Mouse (Mus musculus): ENCODE results near the gene Tubgcp5. TPM values are rescaled to one million over a fixed set of nuclear protein-coding genes. Genes with fewer than 3 reads are reported as not detected.

Tubgcp5 gene
- polyA plus RNA-seq, 1 experiment from 2014 or later = 34.1 TPM

- no peaks in the 10 kb centered on the region for H3K9me3 ChIP-seq (replicated peaks)
- no peak overlapping the region for H3K9ac ChIP-seq
- no peak for ATAC-seq (replicated peaks; ENCODE audit: low FRiP score)
- H3K27me3 ChIP-seq = no peaks in the 10 kb centered on the region
- no peak overlapping the region for H3K27ac ChIP-seq
- H3K4me3 ChIP-seq (replicated peaks) = no peak overlapping the region
- peaks cover 7% of the 10 kb centered on the region; the same call in 1 of the 2 replicates for H3K4me1 ChIP-seq
- 76% methylated on average over 2 of the region's 2 CpGs for WGBS
- H3K36me3 ChIP-seq = no peaks in the 10 kb centered on the region
- H3K4me2 ChIP-seq = no peak overlapping the region
Observed at GRCm38 (mm10) chr7:55857729-55858128, 63.8 kb downstream of the Tubgcp5 start.

DNA sequence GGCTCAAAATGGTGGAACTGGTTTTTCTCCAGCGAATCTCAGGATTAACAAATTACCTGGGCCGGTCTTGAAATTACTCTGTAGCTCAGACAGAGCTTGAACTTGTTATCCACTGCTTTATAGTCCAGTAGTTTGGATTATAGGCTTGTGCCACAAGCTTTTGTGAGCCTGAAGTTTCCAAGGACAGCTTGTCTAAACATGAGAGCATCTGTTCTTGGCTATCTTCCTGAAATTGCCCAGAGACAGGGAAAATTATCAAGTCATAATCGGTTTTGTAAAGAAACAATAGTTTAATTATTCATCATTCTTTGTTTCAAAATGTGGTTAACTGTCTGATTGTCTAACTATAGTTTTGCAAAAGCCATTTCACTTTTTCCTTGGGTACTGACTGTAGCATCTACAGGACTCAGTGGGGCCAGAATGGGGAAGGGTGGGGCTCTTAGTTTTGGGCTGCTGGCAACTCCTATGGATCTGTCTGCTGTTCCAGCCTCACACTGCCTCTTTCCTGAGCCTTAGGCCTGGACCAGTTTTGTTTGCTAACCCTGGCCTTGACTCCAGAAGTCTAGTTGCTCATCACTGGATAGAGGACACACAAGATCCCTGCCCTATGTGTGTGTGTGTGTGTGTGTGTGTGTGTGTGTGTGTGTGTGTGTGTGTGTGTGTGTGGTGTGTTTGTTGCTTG lies 65.0 kb downstream of the Tubgcp5 start:
- Histone ChIP-seq H3K9me3 (replicated peaks) (no peaks in the 10 kb centered on the region), H3K36me3 (peaks cover 6% of the 10 kb centered on the region; the same call in 1 of the 2 replicates), H3K4me3 (replicated peaks) (no peak overlapping the region), H3K27me3 (no peaks in the 10 kb centered on the region), H3K4me2 (no peak overlapping the region), H3K9ac (no peak overlapping the region), H3K27ac (no peak overlapping the region), H3K4me1 (peaks cover 7% of the 10 kb centered on the region; the same call in 1 of the 2 replicates)
- 86% methylated on average over 3 of the region's 3 CpGs for WGBS
- no peak for ATAC-seq (replicated peaks; ENCODE audit: low FRiP score)

DNA sequence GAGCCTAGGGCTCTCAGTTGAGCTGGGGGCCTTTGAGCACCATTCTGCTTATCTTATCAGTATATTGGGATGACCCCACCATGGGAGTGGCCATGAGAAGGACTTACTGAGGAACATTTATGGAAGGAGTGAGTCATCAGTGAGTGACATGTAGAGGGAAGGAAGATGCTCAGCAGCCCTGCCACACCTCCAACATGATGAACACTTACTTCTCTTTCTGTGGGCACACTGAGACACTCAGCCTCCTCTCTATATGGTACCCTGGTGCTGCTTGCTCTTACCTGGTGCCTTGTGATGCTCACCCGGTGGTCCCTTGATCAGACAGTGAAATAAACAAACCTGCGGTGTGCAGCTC lies 65.5 kb downstream of the Tubgcp5 start:
- Histone ChIP-seq H3K36me3 (peaks cover 6% of the 10 kb centered on the region; the same call in 1 of the 2 replicates), H3K9ac (no peak overlapping the region), H3K4me1 (peaks cover 7% of the 10 kb centered on the region; the same call in 1 of the 2 replicates), H3K27me3 (no peaks in the 10 kb centered on the region), H3K27ac (no peak overlapping the region), H3K4me3 (replicated peaks) (no peak overlapping the region), H3K4me2 (no peak overlapping the region), H3K9me3 (replicated peaks) (no peaks in the 10 kb centered on the region)
- WGBS = 86% methylated on average over 2 of the region's 2 CpGs
- ATAC-seq (replicated peaks; ENCODE audit: low FRiP score) = no peak

- peaks cover 6% of the 10 kb centered on the region; the same call in 1 of the 2 replicates for H3K36me3 ChIP-seq
- H3K4me2 ChIP-seq = no peak overlapping the region
- H3K4me3 ChIP-seq (replicated peaks) = no peak overlapping the region
- H3K9ac ChIP-seq = no peak overlapping the region
- H3K27ac ChIP-seq = no peak overlapping the region
- H3K9me3 ChIP-seq (replicated peaks) = no peaks in the 10 kb centered on the region
- 87% methylated on average over 6 of the region's 6 CpGs for WGBS
- H3K4me1 ChIP-seq = peaks cover 7% of the 10 kb centered on the region; the same call in 1 of the 2 replicates
- ATAC-seq (replicated peaks; ENCODE audit: low FRiP score) = no peak
- no peaks in the 10 kb centered on the region for H3K27me3 ChIP-seq
Observed at GRCm38 (mm10) chr7:55859956-55860355, 66.0 kb downstream of the Tubgcp5 start.

DNA sequence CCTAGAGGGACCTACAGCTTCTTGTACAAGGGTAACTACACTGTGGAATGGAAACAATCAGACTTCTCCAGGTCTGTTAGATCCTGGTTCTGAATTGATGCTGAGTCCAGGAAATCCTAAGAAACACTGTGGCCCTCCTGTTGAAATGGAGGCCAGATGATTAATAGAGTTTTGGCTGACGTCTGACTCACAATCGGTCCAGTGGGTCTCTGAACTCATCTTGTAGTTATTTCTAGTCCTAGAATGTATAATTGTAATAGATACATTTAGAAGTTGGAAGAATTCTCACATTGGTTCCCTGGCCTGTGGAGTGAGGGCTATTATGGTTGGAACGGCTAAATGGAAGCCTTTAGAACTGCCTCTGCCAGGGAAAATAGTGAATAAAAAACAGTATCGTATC lies 67.2 kb downstream of the Tubgcp5 start:
- ATAC-seq (replicated peaks; ENCODE audit: low FRiP score) = no peak
- H3K4me3 ChIP-seq (replicated peaks) = no peak overlapping the region
- no peaks in the 10 kb centered on the region for H3K9me3 ChIP-seq (replicated peaks)
- H3K27me3 ChIP-seq = no peaks in the 10 kb centered on the region
- H3K36me3 ChIP-seq = peaks cover 6% of the 10 kb centered on the region; the same call in 1 of the 2 replicates
- H3K4me2 ChIP-seq = no peak overlapping the region
- 72% methylated on average over 4 of the region's 4 CpGs for WGBS
- no peak overlapping the region for H3K27ac ChIP-seq
- no peak overlapping the region for H3K9ac ChIP-seq
- peaks cover 2% of the 10 kb centered on the region; the same call in 1 of the 2 replicates for H3K4me1 ChIP-seq

DNA sequence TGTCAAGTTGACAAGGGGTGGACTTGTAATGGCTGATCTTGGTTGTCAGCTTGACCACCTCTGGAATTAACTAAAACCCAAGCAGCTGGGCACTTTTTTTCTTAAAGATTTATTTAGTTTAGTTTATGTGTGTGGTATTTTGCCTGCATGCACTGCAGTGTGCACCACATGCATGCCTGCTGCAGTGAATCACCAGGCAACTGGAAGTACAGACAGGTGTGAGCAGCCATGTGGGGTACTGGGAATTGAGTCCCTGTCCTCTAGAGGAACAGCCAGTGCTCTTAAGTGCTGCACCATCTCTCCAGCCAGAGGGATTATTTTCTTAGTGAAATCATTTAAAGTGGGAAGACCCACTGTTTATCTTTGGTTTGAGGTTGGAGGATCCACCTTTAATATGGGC lies 71.1 kb downstream of the Tubgcp5 start:
- Histone ChIP-seq H3K36me3 (peaks cover 6% of the 10 kb centered on the region; the same call in 1 of the 2 replicates), H3K9me3 (replicated peaks) (no peaks in the 10 kb centered on the region), H3K4me2 (no peak overlapping the region), H3K4me3 (replicated peaks) (no peak overlapping the region), H3K4me1 (peaks cover 18% of the 10 kb centered on the region; the same call in 1 of the 2 replicates), H3K27ac (no peak overlapping the region), H3K9ac (no peak overlapping the region), H3K27me3 (no peaks in the 10 kb centered on the region)
- no peak for ATAC-seq (replicated peaks; ENCODE audit: low FRiP score)

DNA sequence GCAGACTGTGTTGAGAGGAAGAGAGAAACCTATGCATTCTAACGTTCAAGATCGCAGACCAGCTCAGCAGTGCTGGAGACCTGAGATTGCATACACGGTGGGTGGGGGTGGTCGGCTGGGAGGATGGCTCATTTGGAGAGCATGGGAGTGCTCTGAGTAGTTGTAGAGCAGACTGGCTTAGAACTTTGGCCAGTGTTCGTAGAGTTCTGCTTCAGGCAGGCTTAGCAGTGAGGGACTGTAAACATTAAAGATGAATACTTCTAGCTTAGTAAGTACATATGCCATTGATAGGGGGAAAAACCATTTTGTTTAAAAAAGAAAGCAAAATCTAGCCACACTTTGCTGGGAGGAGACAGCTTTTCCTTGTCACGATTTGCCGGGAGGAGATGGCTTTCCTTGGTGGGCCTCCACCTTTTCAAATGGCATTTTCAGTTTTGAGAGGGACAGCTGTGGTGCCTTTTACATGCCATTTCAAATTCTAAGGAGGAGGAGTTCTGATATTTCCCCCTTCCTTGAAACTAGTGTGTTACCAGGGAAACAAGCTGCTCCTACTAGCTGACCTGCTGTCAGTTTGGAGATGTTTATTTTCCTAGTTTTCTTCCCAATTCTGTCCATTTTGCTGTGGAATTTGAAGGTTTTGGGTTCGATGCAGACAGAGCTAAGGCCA lies 71.9 kb downstream of the Tubgcp5 start:
- Histone ChIP-seq H3K27me3 (no peaks in the 10 kb centered on the region), H3K36me3 (peaks cover 6% of the 10 kb centered on the region; the same call in 1 of the 2 replicates), H3K4me2 (no peak overlapping the region), H3K4me3 (replicated peaks) (no peak overlapping the region), H3K9ac (no peak overlapping the region), H3K27ac (no peak overlapping the region), H3K4me1 (peaks cover 19% of the 10 kb centered on the region; the same call in 1 of the 2 replicates), H3K9me3 (replicated peaks) (no peaks in the 10 kb centered on the region)
- WGBS = 74% methylated on average over 8 of the region's 8 CpGs
- ATAC-seq (replicated peaks; ENCODE audit: low FRiP score) = no peak

- peaks cover 19% of the 10 kb centered on the region; the same call in 1 of the 2 replicates for H3K4me1 ChIP-seq
- WGBS = 87% methylated on average over 7 of the region's 7 CpGs
- no peak overlapping the region for H3K9ac ChIP-seq
- no peak overlapping the region for H3K4me2 ChIP-seq
- no peaks in the 10 kb centered on the region for H3K9me3 ChIP-seq (replicated peaks)
- ATAC-seq (replicated peaks; ENCODE audit: low FRiP score) = no peak
- no peak overlapping the region for H3K27ac ChIP-seq
- H3K27me3 ChIP-seq = no peaks in the 10 kb centered on the region
- H3K4me3 ChIP-seq (replicated peaks) = no peak overlapping the region
- peaks cover 17% of the 10 kb centered on the region for H3K36me3 ChIP-seq
Observed at GRCm38 (mm10) chr7:55868247-55868646, 74.3 kb downstream of the Tubgcp5 start.

DNA sequence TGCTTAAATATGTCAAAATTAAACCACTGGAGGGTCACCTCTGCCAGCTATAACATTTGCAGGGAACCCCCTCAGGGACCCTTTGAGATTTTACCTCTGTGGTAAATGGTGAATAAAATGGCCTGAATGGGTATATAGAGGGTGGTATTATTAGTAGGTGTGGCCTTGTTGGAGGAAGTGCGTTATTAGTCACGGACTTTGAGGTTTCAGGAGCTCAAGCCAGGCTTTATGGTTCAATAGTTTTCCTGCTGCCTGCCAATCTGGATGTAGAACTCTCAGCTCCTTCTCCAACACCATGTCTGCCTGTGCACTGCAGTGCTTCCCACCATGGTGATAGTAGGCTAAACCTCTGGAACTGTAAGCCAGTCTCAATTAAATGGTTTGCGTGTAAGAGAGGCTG lies 75.3 kb downstream of the Tubgcp5 start:
- Histone ChIP-seq H3K36me3 (peaks cover 21% of the 10 kb centered on the region), H3K9me3 (replicated peaks) (no peaks in the 10 kb centered on the region), H3K27ac (no peak overlapping the region), H3K4me2 (no peak overlapping the region), H3K9ac (no peak overlapping the region), H3K27me3 (no peaks in the 10 kb centered on the region), H3K4me1 (peaks cover 19% of the 10 kb centered on the region; the same call in 1 of the 2 replicates), H3K4me3 (replicated peaks) (no peak overlapping the region)
- whole genome bisulfite sequencing = 55% methylated on average over 3 of the region's 3 CpGs
- ATAC-seq (replicated peaks; ENCODE audit: low FRiP score) = no peak; the same call in 1 of the 2 replicates

DNA sequence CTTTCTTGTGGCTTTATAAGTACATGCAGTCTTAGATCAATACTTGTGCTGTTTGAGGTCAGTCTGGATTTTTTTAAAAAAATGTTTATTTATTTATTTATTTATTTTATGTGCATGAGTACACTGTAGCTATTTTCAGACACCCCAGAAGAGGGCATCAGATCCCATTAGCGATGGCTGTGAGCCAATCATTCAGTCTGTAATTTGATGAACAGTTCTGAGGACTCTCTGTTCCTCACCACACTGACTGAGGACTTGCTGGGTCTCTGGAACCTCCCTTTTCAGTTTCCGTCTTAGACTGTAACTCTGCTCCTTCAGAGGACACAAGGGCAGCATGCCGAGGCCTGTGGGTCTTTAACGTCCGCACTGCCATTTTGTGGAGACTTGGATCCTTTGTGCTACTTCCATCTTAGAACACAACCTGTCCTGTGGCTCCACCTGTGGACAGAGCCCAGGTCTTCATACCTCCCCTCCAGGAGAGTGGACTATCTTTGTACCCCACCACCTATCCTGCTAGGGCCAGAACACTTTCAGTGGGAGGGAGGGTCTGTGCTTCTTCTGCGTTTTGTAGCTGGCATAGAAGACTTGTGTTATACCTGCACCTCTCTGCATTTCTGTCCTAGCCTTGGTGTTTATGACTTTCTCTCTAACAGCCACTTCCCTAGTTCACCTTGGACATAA lies 76.5 kb downstream of the Tubgcp5 start:
- peaks cover 19% of the 10 kb centered on the region; the same call in 1 of the 2 replicates for H3K4me1 ChIP-seq
- H3K27me3 ChIP-seq = no peaks in the 10 kb centered on the region
- no peak overlapping the region for H3K4me3 ChIP-seq (replicated peaks)
- 81% methylated on average over 6 of the region's 6 CpGs for WGBS
- H3K9ac ChIP-seq = no peak overlapping the region
- H3K27ac ChIP-seq = no peak overlapping the region
- H3K36me3 ChIP-seq = peaks cover 34% of the 10 kb centered on the region
- ATAC-seq (replicated peaks; ENCODE audit: low FRiP score) = no peak
- H3K4me2 ChIP-seq = no peak overlapping the region
- H3K9me3 ChIP-seq (replicated peaks) = no peaks in the 10 kb centered on the region

- no peak overlapping the region for H3K27ac ChIP-seq
- H3K4me2 ChIP-seq = no peak overlapping the region
- peaks cover 44% of the 10 kb centered on the region for H3K36me3 ChIP-seq
- no peaks in the 10 kb centered on the region for H3K27me3 ChIP-seq
- H3K4me1 ChIP-seq = peaks cover 15% of the 10 kb centered on the region; the same call in 1 of the 2 replicates
- no peak for ATAC-seq (replicated peaks; ENCODE audit: low FRiP score)
- no peak overlapping the region for H3K9ac ChIP-seq
- no peak overlapping the region for H3K4me3 ChIP-seq (replicated peaks)
- 93% methylated on average over 5 of the region's 5 CpGs for WGBS
- no peaks in the 10 kb centered on the region for H3K9me3 ChIP-seq (replicated peaks)
Observed at GRCm38 (mm10) chr7:55871476-55871875, 77.5 kb downstream of the Tubgcp5 start.

- no peak for ATAC-seq (replicated peaks; ENCODE audit: low FRiP score)
- 92% methylated on average over 7 of the region's 7 CpGs for WGBS
- H3K4me3 ChIP-seq (replicated peaks) = no peak overlapping the region
- no peak overlapping the region for H3K4me2 ChIP-seq
- no peak overlapping the region for H3K9ac ChIP-seq
- H3K4me1 ChIP-seq = peaks cover 4% of the 10 kb centered on the region; the same call in 1 of the 2 replicates
- no peaks in the 10 kb centered on the region for H3K27me3 ChIP-seq
- H3K36me3 ChIP-seq = peaks cover 76% of the 10 kb centered on the region
- no peaks in the 10 kb centered on the region for H3K9me3 ChIP-seq (replicated peaks)
- no peak overlapping the region for H3K27ac ChIP-seq
Observed at GRCm38 (mm10) chr7:55874703-55875102, 80.7 kb downstream of the Tubgcp5 start.

Data from kidney, embryonic 15.5 days (tissue).